Mouse (Mus musculus) CH12.LX (cell line): ENCODE results near the gene Elovl2. TPM values are rescaled to one million over a fixed set of nuclear protein-coding genes. Genes with fewer than 3 reads are reported as not detected.

ENCODE experiments used
- DNase-seq: peaks from one replicate; pipeline ENCODE4 v3.0.0-alpha.2; 2013; ENCODE audit errors: extremely low read depth
- H3K27ac ChIP-seq: 2 replicates; pipeline ENCODE4 v1.5.1; 2012; ENCODE audit warnings: low read depth, mild to moderate bottlenecking, control low read depth, moderate library complexity; ENCODE audit not compliant: insufficient read depth
- H3K27me3 ChIP-seq: replicated peaks from 2 replicates; pipeline ENCODE3; 2012; ENCODE audit warnings: inconsistent platforms
- H3K36me3 ChIP-seq, 2 experiments: replicated peaks in 1 of 2; 2 replicates each; pipeline versions ENCODE3 to v1.6.1; 2012; ENCODE audit warnings: inconsistent platforms in 1 of 2, low read length in 1 of 2, mild to moderate bottlenecking in 1 of 2, mixed read lengths in 1 of 2, moderate library complexity in 1 of 2; ENCODE audit not compliant: control insufficient read depth in 1 of 2, insufficient read depth in 1 of 2
- H3K4me1 ChIP-seq, 2 experiments: 2 replicates each; pipeline ENCODE4 v1.6.1; 2012; ENCODE audit warnings: inconsistent platforms in 1 of 2, moderate library complexity in 1 of 2; ENCODE audit not compliant: insufficient read depth in 2 of 2, control insufficient read depth in 1 of 2
- H3K4me2 ChIP-seq: 2 replicates; pipeline ENCODE4 v1.6.1; 2012; ENCODE audit warnings: low read depth, mild to moderate bottlenecking, control low read depth; ENCODE audit not compliant: poor library complexity, insufficient read depth, severe bottlenecking
- H3K4me3 ChIP-seq, 3 experiments: fragments of 150-350 bp in 1 of 3; sonication (generic) in 1 of 3; replicated peaks in 1 of 3; 2 replicates each; pipeline versions ENCODE3 to v1.5.1; 2011 to 2012; ENCODE audit warnings: low read depth in 2 of 3, low read length in 2 of 3, mild to moderate bottlenecking in 2 of 3, moderate library complexity in 2 of 3, control low read depth in 1 of 3, improper control_type of control experiment in 1 of 3, inconsistent platforms in 1 of 3, mixed read lengths in 1 of 3; ENCODE audit not compliant: poor library complexity in 1 of 3
- H3K79me2 ChIP-seq: replicated peaks from 2 replicates; pipeline ENCODE4 v1.6.1; 2012; ENCODE audit warnings: mild to moderate bottlenecking, moderate library complexity; ENCODE audit not compliant: control insufficient read depth, poor library complexity, insufficient read depth, severe bottlenecking; ENCODE audit errors: extremely low read depth
- H3K9ac ChIP-seq: 2 replicates; pipeline ENCODE4 v1.6.1; 2012; ENCODE audit warnings: low read depth, mild to moderate bottlenecking, control low read depth, moderate library complexity; ENCODE audit not compliant: insufficient read depth
- H3K9me3 ChIP-seq: replicated peaks from 2 replicates; pipeline ENCODE3; 2012; ENCODE audit warnings: low read length, inconsistent platforms, mixed read lengths
- BHLHE40 ChIP-seq: IDR thresholded peaks from 2 replicates; pipeline ENCODE4 v1.6.1; 2011; ENCODE audit warnings: mild to moderate bottlenecking, low read depth, low read length, improper control_type of control experiment
- CHD1 ChIP-seq: IDR thresholded peaks from 2 replicates; pipeline ENCODE4 v1.6.1; 2012; ENCODE audit warnings: low read depth, low read length, improper control_type of control experiment, inconsistent platforms
- CTCF ChIP-seq, 2 experiments: IDR thresholded peaks in 1 of 2; conservative IDR thresholded peaks in 1 of 2; 2 replicates each; pipeline ENCODE4 v1.5.1; 2011 to 2012; ENCODE audit warnings: low read depth in 2 of 2, low read length in 2 of 2, improper control_type of control experiment in 1 of 2, inconsistent platforms in 1 of 2, mild to moderate bottlenecking in 1 of 2, moderate library complexity in 1 of 2
- GABPA ChIP-seq: IDR thresholded peaks from 2 replicates; pipeline ENCODE4 v1.6.1; 2012; ENCODE audit warnings: low read depth, low read length, improper control_type of control experiment, inconsistent platforms; ENCODE audit not compliant: insufficient replicate concordance
- MAFK ChIP-seq: IDR thresholded peaks from 2 replicates; pipeline ENCODE4 v1.6.1; 2011; ENCODE audit warnings: low read length, improper control_type of control experiment; ENCODE audit not compliant: insufficient replicate concordance
- MEF2A ChIP-seq: IDR thresholded peaks from 2 replicates; pipeline ENCODE4 v1.6.1; 2014; ENCODE audit warnings: low read depth, mild to moderate bottlenecking, inconsistent platforms, low read length, improper control_type of control experiment, borderline replicate concordance
- MYC ChIP-seq: IDR thresholded peaks from 2 replicates; pipeline ENCODE4 v1.6.1; 2011; ENCODE audit warnings: low read depth, mild to moderate bottlenecking, improper control_type of control experiment, low read length
- NRF1 ChIP-seq: IDR thresholded peaks from 2 replicates; pipeline ENCODE4 v1.6.1; 2014; ENCODE audit warnings: low read depth, mild to moderate bottlenecking, inconsistent platforms, low read length, improper control_type of control experiment, moderate library complexity
- TCF12 ChIP-seq: IDR thresholded peaks from 2 replicates; pipeline ENCODE4 v1.6.1; 2014; ENCODE audit warnings: low read depth, mild to moderate bottlenecking, inconsistent platforms, low read length, improper control_type of control experiment
- USF1 ChIP-seq: IDR thresholded peaks from 2 replicates; pipeline ENCODE4 v1.6.1; 2014; ENCODE audit warnings: low read depth, mild to moderate bottlenecking, inconsistent platforms, low read length, improper control_type of control experiment
- USF2 ChIP-seq: conservative IDR thresholded peaks from 2 replicates; pipeline ENCODE4 v1.6.1; 2011; ENCODE audit warnings: low read depth, low read length, improper control_type of control experiment
- ZMIZ1 ChIP-seq: IDR thresholded peaks from 2 replicates; pipeline ENCODE4 v1.6.1; 2012; ENCODE audit warnings: low read depth, mild to moderate bottlenecking, inconsistent platforms, low read length, improper control_type of control experiment
- ZNF384 ChIP-seq: IDR thresholded peaks from 2 replicates; pipeline ENCODE4 v1.6.1; 2012; ENCODE audit warnings: low read depth, low read length, improper control_type of control experiment, inconsistent platforms
- dilution Hi-C: fragments of 300-500 bp; cut with MboI; formaldehyde crosslinking; loops from 2 replicates; pipeline ENCODE4 v1.14.3; 2020; ENCODE audit warnings: low sequenced_read_pairs; ENCODE audit not compliant: extremely low pct_unique_long_range_greater_than_20kb, extremely low pct_ligation_motif_present
- in situ Hi-C: fragments of 300-500 bp; cut with MboI; formaldehyde crosslinking; loops from 3 replicates; pipeline ENCODE4 v1.14.3; 2019; ENCODE audit warnings: low sequenced_read_pairs, low pct_ligation_motif_present, low pct_unique_long_range_greater_than_20kb, mixed read lengths
- polyA plus RNA-seq: library from polyadenylated mRNA; unstranded; fragments of >175 nt; gene quantifications from 2 replicates; pipeline ENCODE4 v1.2.1, GENCODE M21; 2012; ENCODE audit warnings: low read depth; ENCODE audit not compliant: insufficient read length
- total RNA-seq, 2 experiments: library from RNA; depleted of rRNA; stranded (reverse); fragments of 300-350 nt in 1 of 2; fragments of >200 nt in 1 of 2; gene quantifications; 2 replicates each; pipeline ENCODE4 v1.2.3; 2012 to 2014

Gene Elovl2
- total and polyA plus RNA-seq, 3 experiments = not detected

DNA sequence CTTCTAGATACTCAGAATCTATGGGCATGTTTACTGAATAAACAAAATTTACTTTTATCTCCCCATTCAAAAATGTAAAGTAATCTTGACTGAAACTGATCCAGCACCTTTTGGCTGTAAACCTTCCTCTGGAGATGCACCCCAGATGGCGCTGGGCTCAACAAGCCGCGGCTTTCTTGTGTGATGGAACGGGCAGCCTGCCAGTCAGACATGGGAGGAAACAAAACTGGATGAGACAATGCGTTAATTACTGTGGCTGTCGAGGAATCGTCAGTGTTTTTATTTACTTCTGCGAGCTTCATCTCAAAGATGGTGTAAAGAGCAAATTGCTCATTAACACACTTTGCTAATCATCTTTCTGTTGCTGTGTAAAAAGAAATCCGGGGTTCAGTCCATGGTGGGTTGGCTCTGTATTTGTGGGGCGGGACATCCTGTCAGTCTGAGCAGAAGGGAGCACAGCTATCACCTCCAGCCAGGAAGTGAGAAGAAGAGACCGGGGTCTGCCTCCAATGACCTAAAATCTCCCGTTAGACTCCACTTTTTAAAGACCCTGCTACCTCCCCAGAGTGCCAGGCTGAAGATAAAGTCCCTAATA lies 11.3 kb upstream of the Elovl2 start:
- H3K4me1 ChIP-seq = peaks cover 2 to 4% of the 10 kb centered on the region in 2 experiments; a peak in 2 of 4 replicates
- no peak for TF ChIP-seq MAFK
- TF ChIP-seq MEF2A = no peak
- TF ChIP-seq GABPA = no peak
- no peak for TF ChIP-seq USF2
- TF ChIP-seq TCF12 = no peak
- no peak for TF ChIP-seq ZMIZ1
- no peak for TF ChIP-seq NRF1
- no peak for TF ChIP-seq CTCF (conservative IDR thresholded peaks at IDR 0.05 in 1 of 2, IDR thresholded peaks at IDR 0.05 in 1 of 2; ENCODE audit: low read depth in 2 of 2, low read length in 2 of 2)
- no peak overlapping the region for H3K27ac ChIP-seq
- no peaks in the 10 kb centered on the region for H3K9me3 ChIP-seq
- dilution Hi-C loops (no loop called here), in situ Hi-C loops (loop anchor here (10.0 to 25.0 kb wide), 3 partner anchors 147 to 387 kb away; partner anchors contain the start of genes Pak1ip1 and Tmem14c)
- no peak overlapping the region for H3K4me3 ChIP-seq
- no peak overlapping the region for H3K9ac ChIP-seq
- H3K27me3 ChIP-seq = no peaks in the 10 kb centered on the region
- H3K36me3 ChIP-seq = no peaks in the 10 kb centered on the region
- DNase-seq = no peak
- H3K79me2 ChIP-seq = no peaks in the 10 kb centered on the region
- no peak overlapping the region for H3K4me2 ChIP-seq

DNA sequence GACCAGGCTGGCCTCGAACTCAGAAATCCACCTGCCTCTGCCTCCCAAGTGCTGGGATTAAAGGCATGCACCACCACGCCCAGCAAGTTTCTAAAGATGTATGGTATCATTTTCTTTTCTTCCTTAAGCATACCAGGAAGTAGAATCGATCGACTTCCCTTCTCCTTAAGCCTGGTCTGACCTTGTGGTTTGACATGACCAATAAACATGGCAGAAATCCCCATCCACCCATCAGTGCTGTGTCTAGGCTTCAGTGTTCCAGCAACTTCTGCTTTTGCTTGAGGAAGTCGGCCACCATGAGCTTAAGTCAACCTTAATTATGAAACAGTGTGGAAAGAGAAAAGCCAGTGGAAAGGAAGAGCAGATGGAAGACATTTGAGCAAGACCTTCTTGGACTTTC lies 10.1 kb upstream of the Elovl2 start:
- H3K27me3 ChIP-seq = no peaks in the 10 kb centered on the region
- TF ChIP-seq MEF2A (no peak), MYC (no peak), BHLHE40 (no peak), NRF1 (no peak), CHD1 (no peak), ZNF384 (no peak), USF1 (no peak)
- peaks cover 2 to 4% of the 10 kb centered on the region in 2 experiments; a peak in 2 of 4 replicates for H3K4me1 ChIP-seq
- H3K79me2 ChIP-seq = no peaks in the 10 kb centered on the region
- no peaks in the 10 kb centered on the region for H3K36me3 ChIP-seq
- in situ Hi-C loops (loop anchor here (10.0 to 25.0 kb wide), 3 partner anchors 145 to 385 kb away; partner anchors contain the start of genes Pak1ip1 and Tmem14c), dilution Hi-C loops (no loop called here)
- no peak overlapping the region for H3K9ac ChIP-seq
- no peak for DNase-seq
- no peaks in the 10 kb centered on the region for H3K9me3 ChIP-seq
- no peak overlapping the region for H3K4me3 ChIP-seq
- no peak overlapping the region for H3K4me2 ChIP-seq
- no peak overlapping the region for H3K27ac ChIP-seq
